Mouse (Mus musculus) ES-Bruce4 (cell line): ENCODE results near the gene Mmp12. TPM values are rescaled to one million over a fixed set of nuclear protein-coding genes. Genes with fewer than 3 reads are reported as not detected.

Source experiments
- H3K27ac ChIP-seq: 2 replicates; pipeline ENCODE4 v1.5.1; 2012; ENCODE audit warnings: low read length, inconsistent platforms; ENCODE audit not compliant: insufficient read depth
- H3K27me3 ChIP-seq: 2 replicates; pipeline ENCODE4 v1.6.1; 2012; ENCODE audit warnings: mild to moderate bottlenecking, low read length, inconsistent platforms; ENCODE audit not compliant: control insufficient read depth, poor library complexity, insufficient read depth, severe bottlenecking
- H3K36me3 ChIP-seq: 2 replicates; pipeline ENCODE4 v1.6.1; 2012; ENCODE audit warnings: inconsistent platforms, mild to moderate bottlenecking, low read length, moderate library complexity; ENCODE audit not compliant: control insufficient read depth, poor library complexity, insufficient read depth, severe bottlenecking
- H3K4me1 ChIP-seq: one replicate; pipeline ENCODE4 v1.8.1; 2011; ENCODE audit warnings: low read length; ENCODE audit not compliant: control insufficient read depth, insufficient read depth
- H3K4me3 ChIP-seq: 2 replicates; pipeline ENCODE4 v1.5.1; 2011; ENCODE audit warnings: low read depth, mild to moderate bottlenecking, low read length
- H3K9ac ChIP-seq: 2 replicates; pipeline ENCODE4 v1.6.1; 2012; ENCODE audit warnings: low read depth, mild to moderate bottlenecking, inconsistent platforms; ENCODE audit not compliant: poor library complexity, severe bottlenecking
- H3K9me3 ChIP-seq: replicated peaks from 2 replicates; pipeline ENCODE4 v1.6.1; 2012; ENCODE audit warnings: mild to moderate bottlenecking, low read length, inconsistent platforms; ENCODE audit not compliant: control insufficient read depth, poor library complexity, insufficient read depth, severe bottlenecking
- CTCF ChIP-seq: IDR thresholded peaks from one replicate; pipeline ENCODE4 v1.8.1; 2011; ENCODE audit warnings: low read depth, low read length
- EP300 ChIP-seq: IDR thresholded peaks from 2 replicates; pipeline ENCODE4 v1.6.1; 2011; ENCODE audit warnings: low read depth, low read length; ENCODE audit not compliant: insufficient read depth
- POLR2A ChIP-seq: IDR thresholded peaks from one replicate; pipeline ENCODE4 v1.8.1; 2011; ENCODE audit warnings: low read length; ENCODE audit not compliant: insufficient read depth
- polyA plus RNA-seq: library from polyadenylated mRNA; stranded (reverse); fragments of >200 nt; gene quantifications from 2 replicates; pipeline ENCODE4 v1.2.4, GENCODE M21; 2011; ENCODE audit warnings: low read depth; ENCODE audit not compliant: missing spikeins, insufficient read depth, insufficient read length

The Mmp12 gene
- 0.37 and 0.40 TPM in 2 replicates for polyA plus RNA-seq

DNA sequence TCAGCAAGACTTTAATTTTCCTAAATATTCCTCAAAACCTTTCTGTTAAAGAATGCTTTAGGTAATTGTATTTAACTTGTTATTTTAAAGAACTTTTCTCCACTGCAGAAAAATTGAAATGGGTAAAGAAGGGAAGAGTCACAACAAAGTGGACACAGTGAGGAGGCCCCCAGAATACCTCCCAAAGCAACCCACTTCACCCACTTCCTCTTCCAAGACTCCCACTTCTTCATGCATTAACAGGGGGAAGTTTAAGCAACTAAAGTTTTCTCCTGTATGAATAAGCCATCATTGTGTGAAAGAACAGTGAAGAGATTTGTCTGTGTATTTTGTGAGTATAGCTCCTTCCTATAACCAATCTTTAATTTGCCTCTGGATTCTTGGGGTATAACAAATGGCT lies at the start of gene Mmp12:
Mmp12 (plus strand) TSS at position 275 of the 400 bp plus-strand sequence.
- no peak for TF ChIP-seq POLR2A
- TF ChIP-seq CTCF = no peak
- TF ChIP-seq EP300 = no peak
- Histone ChIP-seq H3K4me1 (no peaks in the 10 kb centered on the region), H3K36me3 (no peaks in the 10 kb centered on the region), H3K9me3 (no peaks in the 10 kb centered on the region), H3K9ac (no peak within 1 kb of the TSS), H3K27me3 (no peaks in the 10 kb centered on the region), H3K27ac (no peak within 1 kb of the TSS), H3K4me3 (no peak within 1 kb of the TSS)

DNA sequence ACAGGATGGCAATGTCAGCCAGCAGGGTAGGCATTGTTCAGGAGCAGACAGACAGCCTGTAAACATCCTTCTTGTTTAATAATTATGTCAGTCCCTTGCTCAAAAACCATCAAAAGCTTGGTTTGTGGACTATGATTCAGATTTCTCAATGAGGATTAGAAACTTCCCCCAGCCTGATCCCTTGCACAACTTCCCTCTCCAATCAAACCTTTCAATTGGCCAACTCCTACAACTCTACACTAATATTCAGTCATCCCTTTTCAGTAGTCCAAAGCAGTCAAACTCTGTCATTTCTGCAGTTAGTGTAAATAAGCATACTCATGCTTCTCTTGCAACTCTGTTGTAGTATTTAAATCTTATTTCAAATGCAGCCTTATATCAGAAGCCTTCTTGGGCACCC lies 12.3 kb upstream of the Mmp12 start:
- Histone ChIP-seq H3K36me3 (no peaks in the 10 kb centered on the region), H3K9me3 (no peaks in the 10 kb centered on the region), H3K4me3 (no peak overlapping the region), H3K4me1 (no peaks in the 10 kb centered on the region), H3K27me3 (no peaks in the 10 kb centered on the region), H3K27ac (no peak overlapping the region), H3K9ac (no peak overlapping the region)
- TF ChIP-seq POLR2A (no peak), EP300 (no peak), CTCF (no peak)

DNA sequence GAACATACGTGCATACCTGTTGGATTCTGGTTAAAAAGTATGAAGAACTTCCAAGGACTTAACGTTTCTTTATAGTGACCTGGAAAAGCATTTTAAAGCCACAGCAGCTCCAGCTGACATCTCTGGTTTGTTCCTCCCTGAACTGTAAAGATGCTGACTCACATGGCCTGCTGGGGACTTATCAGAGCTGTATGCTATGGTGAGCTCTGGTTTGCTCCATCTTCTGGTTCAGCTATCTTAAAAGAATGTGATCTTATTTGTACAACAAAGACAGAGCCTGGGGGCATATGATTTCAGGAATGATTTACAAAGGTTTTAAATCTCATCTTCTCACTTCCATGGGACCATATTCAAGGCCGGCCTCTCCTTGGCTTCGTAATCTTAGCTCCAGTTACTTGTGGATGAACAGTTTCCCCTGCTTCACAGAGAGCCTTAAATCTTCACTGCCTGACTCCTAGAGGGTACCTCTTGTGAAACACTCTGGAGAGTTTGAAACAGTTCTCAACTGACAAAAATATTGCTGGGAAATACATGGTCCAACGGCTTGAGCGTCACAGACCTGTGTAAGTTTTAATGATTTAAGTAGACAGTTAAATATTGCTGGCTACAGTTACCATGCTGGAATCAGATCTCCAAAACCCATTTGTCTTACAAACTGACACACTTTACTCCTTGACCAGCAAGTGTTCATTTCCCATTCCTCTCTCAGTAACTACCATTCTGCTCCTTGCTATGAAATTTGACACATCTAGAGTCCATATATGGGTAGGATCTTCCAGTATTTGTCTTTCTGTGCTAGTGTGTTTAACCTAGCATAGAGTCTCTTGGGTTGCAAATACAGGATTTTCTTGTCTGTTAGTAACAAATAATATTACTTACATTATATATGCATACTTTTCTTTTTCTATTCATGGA lies 8.2 kb upstream of the Mmp12 start:
- Histone ChIP-seq H3K36me3 (no peaks in the 10 kb centered on the region), H3K9me3 (no peaks in the 10 kb centered on the region), H3K9ac (no peak overlapping the region), H3K27me3 (no peaks in the 10 kb centered on the region), H3K27ac (no peak overlapping the region), H3K4me1 (no peaks in the 10 kb centered on the region), H3K4me3 (no peak overlapping the region)
- TF ChIP-seq EP300 = no peak
- no peak for TF ChIP-seq CTCF
- TF ChIP-seq POLR2A = no peak

DNA sequence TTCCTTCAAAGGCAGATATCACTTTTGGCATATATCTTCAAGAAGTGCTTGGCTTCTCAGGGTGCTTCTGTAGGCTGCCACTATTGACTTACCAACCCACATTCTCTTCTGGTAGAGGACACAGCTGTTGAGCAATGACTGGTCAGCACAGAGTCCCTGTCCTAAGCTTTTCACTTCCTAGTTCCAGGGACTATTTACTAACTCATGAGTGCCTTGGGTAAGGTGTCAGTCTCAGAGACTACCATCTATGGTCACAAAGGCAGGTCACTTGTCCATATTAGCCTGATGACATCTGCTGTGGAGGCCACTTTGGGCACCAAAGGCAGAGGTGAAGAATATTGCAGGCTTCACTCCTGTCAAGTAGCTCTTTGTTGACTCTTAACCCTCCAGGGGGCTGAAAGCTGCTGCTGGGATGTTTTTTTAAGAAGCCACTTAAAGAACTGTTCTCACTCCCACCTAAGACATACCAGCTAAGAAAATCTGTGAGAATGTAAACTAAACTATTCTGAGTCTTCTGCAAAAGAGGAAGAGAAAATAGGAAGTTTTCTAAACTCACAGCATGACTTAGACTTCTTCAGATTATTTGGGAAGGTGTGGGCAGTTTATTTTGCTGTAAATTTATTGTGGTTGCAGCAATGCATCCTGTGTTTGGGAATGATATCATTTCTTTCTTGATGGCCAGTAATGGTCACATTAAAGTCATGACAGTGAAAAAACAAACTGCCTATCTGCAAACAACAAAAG lies 7.3 kb upstream of the Mmp12 start:
- no peak for TF ChIP-seq POLR2A
- no peak for TF ChIP-seq CTCF
- no peak for TF ChIP-seq EP300
- H3K4me3 ChIP-seq = no peak overlapping the region
- H3K27ac ChIP-seq = no peak overlapping the region
- no peaks in the 10 kb centered on the region for H3K4me1 ChIP-seq
- H3K9ac ChIP-seq = no peak overlapping the region
- no peaks in the 10 kb centered on the region for H3K27me3 ChIP-seq
- H3K9me3 ChIP-seq = no peaks in the 10 kb centered on the region
- H3K36me3 ChIP-seq = no peaks in the 10 kb centered on the region

DNA sequence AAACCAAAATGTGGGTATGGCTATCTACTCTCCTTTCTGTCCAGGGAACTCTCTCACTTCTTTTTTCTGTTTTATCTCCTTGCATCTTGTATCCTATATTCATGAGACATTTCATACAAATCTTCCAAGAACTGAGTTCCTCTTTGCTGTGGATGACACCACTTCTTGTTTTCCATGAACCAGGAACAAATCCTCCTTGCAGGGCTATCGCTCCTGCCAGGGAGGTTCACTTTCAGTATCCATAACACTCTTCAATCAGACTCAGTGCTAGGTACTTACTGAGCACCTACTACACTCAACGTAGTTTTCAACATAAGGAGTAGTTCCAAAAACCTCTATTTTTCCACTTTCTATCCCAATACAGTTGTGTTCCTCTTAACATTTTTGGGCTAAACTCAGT lies 1.3 kb downstream of the Mmp12 start:
- Histone ChIP-seq H3K9me3 (no peaks in the 10 kb centered on the region), H3K9ac (no peak overlapping the region), H3K27me3 (no peaks in the 10 kb centered on the region), H3K4me3 (no peak overlapping the region), H3K36me3 (no peaks in the 10 kb centered on the region), H3K27ac (no peak overlapping the region), H3K4me1 (no peaks in the 10 kb centered on the region)
- TF ChIP-seq CTCF (no peak), POLR2A (no peak), EP300 (no peak)

DNA sequence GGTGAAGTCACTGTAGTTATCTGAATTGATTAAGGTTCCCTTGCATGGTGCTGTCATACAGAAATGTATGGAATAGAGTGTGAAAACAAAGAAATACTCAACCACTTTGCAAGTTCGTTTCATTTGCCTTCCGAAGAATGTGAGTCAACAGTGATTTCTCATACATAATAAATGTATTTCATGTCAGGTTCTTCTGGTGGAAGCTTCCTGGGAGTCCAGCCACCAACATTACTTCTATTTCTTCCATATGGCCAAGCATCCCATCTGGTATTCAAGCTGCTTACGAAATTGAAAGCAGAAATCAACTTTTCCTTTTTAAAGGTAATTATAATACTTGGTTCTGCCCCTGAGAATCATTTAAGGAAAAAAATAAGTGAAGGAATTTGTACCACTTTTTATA lies 10.4 kb downstream of the Mmp12 start:
- Histone ChIP-seq H3K9me3 (no peaks in the 10 kb centered on the region), H3K27ac (no peak overlapping the region), H3K9ac (no peak overlapping the region), H3K36me3 (no peaks in the 10 kb centered on the region), H3K4me1 (no peaks in the 10 kb centered on the region), H3K27me3 (no peaks in the 10 kb centered on the region), H3K4me3 (no peak overlapping the region)
- TF ChIP-seq POLR2A (no peak), CTCF (no peak), EP300 (no peak)
